Mouse (Mus musculus) c-Kit-positive CD71-positive TER-119-positive erythroid progenitor cells, embryonic 14.5 days (primary cell): ENCODE results near the gene Lrg1.

Source experiments
- DNase-seq: peaks from one replicate; pipeline ENCODE4 v3.0.0-alpha.2; 2013; ENCODE audit warnings: low spot score

Lrg1 gene

DNA sequence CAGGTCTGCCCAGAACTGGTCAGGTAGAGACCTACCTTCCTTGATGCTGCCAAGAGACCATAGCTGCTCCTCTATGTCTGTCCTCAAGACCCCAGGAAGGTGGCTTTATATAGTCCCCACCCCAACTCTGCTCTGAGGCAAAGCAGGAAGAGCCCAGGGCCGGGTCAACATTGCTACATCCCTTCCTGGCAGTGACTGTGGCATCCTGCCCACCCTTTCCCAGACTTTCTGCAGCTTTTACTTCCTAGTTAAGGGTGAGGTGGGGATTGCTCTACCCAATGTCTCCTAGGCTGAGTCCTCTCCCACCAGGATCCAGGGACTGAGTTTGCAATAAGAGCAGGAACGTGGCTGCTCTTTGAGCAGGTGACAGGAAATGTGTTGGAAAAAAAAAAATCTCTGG, at the start of gene Lrg1:
TSS of gene Lrg1 (minus strand) at position 176 of the 400 bp plus-strand sequence.
- no peak for DNase-seq

DNA sequence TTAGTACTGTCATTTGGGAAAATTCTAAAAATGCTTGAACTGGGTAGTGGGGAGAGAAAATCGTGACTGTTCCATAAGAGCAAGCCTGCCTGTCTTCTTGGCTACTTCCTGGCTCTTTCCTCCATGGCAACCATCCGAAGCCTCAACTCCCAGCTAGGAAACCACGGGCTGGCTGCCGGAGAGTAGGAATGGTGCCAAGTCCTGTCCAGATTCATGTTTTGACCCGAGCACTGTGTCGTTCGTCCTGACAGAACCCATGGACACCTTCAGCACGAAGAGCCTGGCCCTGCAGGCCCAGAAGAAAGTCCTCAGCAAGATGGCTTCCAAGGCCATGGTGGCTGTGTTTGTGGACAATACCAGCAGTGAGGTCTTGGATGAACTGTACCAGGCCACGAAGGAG, 49.7 kb upstream of the Lrg1 start:
- no peak for DNase-seq

DNA sequence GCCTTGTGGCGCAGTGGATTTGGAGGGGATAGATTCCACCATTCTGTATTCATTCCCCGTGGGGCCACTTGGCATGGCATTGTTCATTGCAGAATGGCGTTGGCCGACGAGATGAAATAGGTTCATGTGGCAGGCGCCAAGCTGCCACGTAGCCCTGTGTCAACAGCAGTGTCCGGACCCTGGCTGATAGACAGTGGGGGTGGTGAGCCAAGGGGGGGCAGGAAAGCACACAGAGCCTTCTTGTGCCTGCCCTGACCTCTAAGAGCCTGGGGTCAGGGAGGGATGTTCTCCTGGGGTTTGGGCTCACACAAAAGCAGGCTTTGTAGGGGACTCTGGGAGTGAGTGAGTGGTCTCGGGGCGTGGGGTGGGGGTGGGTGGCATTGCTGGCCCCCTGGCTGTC, 48.8 kb upstream of the Lrg1 start:
- DNase-seq, result no peak

DNA sequence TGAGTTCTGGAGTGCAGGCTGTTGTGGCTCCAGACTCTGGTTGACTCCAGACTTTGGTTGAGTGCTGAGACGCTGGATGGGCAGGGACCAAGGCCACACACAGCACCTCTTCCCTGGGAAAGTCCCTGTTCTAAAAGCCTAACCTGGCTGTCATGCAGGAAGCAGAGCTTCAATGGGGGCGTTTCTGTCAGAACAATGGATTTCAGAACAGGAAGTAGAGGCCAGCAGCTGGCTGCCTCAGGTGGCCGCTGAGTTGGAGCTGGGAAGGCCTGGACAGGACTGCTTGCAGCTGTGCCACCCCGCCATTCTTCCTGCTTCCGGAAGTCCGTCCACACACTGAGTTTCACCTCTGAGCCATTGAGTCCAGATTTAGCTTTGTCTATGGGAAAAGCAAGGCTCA, 48.0 kb upstream of the Lrg1 start:
- no peak for DNase-seq

DNA sequence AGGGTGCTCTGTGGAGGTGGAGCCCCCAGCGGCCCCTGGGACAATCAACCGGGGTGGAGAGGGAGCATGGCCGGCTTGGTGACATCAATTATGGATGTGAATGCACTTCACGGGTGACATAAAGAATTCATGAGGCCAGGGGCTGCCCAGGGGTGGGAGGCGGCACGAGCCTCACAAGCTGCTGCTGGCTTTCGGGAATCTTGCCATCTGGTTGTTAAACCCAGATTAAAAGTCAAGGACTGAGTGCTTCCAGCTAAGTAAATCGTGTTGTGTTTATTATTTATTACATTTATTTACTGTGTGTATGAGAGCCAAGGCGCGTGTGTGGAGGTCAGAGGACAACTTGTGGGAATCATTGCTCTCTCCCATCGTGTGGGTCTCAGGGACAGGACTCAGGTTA, 43.9 kb upstream of the Lrg1 start:
- DNase-seq, result no peak

DNA sequence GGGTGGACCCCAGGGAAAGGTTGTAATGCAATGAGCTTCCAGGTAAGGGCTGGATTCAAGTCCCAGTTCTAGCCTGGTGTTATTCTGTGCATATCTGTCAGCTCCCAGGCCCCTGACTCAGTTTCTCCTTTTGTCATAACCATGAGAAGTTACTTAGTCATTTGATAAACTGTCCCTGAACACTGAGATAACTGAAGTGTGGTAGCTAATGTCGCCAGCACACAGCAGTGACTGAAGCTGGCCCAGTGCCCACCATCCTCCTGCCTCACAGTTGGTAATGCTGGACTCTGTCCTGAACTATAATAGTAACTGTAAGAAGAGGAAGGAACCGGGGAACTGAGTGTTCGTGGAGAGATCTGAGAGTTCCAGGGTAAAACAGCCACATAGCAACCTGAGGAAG, 42.7 kb upstream of the Lrg1 start:
- no peak for DNase-seq

DNA sequence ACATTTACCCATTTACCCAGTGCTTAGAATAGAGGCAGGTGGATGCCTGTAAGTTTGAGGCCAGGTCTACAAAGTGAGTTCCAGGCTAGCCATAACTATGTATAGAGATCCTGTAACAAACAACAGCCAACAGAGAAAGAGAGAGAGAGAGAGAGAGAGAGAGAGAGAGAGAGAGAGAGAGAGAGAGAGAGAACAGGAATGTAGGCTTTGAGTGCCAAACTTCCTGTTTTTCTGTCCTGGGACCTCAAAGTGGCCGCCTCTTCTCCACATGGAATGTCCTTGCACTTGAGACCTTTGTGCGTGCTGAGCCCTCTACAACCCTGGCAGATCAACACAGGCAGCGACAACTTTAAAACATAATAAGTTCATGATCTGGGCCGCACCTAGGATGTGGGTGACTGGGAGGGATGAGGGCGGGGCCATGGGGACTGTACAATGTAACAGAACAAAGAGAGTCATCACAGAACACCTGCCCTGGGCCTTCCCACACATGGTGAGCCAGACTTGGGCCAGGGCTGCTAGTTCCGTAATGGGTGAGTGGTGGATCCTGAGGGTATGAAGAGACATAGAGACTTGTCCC, 41.8 kb upstream of the Lrg1 start:
- no peak for DNase-seq

DNA sequence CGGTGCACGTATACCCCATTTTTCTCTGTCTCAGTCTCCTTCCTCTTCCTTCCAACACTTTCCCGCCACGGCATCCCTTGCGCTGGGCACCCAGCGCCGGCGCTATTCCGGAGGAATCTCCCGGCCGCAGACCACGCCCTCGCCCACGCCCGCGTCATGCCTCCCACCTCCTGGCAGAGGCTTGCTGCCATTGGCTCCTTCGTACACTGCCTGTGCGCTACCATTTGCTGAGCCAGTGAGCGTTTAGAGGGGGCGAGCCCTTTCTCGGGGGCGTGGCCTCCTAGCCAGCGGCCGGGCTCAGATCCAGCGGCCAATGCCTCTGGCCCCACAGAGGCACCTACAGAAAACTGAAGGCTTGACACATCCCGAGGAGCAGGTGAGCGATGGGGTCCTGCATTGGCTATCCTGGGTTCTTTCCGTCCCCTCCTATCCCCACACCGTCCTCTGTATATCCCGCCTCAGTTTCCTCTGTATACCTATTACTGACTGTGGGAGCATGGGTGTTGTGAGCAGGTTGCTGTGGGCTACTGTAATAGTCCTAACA, 40.5 kb upstream of the Lrg1 start, which contains the start of gene Tnfaip8l1:
TSS of gene Tnfaip8l1 (plus strand) at position 247 of the 544 bp plus-strand sequence.
- peak; percentile 88 for DNase-seq

DNA sequence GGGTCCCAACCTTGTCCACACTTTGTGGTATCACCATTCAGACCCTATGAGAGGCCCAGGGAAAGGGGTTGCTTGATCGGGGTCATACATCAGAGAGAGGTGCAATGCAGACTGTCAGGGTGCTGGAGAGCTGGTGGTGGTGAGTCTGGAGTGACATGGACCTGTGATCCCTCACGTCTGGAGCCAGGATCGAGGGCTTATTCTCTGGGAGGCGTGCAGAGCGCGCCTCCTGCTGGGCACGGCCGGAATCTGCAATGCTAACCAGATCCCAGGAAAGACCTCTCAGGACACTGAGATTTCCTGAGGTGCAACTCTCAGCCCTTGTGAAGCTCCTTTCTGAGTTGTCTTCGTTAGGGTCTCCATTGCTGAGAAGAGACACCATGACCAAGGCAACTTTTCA, 37.9 kb upstream of the Lrg1 start:
- DNase-seq, result peak; percentile 49

DNA sequence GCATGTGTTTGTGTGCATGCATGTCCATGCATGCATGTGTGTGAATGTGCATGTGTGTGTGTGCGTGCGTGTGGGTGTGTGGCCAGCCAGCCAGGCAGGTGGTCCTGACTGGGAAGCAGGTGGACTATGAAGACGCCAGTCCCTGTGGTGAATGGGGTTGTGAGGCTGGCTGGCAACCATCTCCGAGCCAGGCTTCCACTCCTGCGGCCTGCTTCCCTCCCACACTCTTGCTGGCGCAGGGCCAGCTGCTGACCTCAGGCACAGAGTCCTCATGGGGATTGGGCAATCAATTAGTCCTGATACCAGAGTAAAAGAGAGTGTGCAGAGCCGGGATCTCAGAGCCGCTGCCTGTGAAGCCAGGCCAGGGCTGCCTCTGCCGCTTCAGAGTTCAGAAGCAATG, 31.8 kb upstream of the Lrg1 start:
- DNase-seq, result no peak

DNA sequence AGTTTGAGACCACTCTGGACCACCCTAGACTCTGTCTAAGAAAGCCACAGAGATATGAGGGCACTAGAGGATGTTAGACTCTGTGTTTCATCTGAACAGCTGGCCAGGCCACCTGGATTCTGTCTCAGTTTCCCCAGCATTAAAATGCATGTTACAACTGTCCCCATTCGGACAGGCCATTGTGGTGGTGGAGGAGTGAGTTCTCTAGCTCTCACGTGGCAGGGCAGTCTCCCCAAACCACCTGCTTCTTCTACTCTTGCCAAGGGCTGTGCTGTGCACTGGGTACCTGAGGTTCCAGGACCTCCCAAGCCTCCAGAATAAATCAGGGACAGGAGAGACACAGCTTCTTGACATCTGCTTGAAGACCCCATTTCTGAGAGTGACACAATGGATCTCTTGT, 28.1 kb upstream of the Lrg1 start:
- no peak for DNase-seq

DNA sequence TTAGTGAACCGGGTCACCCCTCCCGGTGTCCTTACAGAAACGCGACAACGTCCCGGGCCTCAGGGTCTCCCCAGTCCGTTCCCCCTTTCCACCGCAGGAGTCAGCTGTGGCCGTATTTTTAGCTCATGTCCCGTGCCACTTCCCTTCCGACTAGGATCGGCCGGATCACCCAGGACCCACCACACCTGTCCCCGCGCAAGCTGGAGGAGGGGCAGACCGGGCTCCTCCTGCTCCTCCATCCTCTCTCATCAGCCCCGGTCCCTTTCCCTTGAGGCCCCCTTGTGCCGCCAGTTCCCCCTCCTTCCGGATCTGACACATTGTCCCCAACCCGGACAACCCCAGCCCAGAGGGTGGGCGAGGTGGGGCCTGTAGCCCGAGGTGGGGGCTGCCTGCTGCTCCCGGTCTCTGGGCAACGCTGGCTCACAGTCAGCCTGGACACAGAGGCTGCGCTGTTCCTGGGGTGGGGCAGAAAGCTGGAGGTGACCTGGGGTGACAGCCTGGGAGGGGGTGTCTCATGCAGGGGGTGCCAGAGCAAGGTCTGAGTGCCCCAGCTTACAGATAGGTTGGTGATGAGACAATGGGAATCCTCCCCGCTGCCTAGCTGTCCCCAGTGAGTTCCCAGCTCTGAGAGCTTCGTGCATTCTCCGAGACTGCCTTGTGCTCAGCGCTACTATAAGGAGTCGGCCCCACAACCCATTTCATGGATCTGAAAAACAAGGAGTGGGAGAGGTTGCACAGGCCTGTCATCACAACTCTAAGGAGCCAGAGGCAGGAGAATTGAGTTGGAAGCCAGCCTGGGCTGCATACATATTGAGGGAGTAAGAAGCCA, 27.2 kb upstream of the Lrg1 start:
- DNase-seq, result no peak

DNA sequence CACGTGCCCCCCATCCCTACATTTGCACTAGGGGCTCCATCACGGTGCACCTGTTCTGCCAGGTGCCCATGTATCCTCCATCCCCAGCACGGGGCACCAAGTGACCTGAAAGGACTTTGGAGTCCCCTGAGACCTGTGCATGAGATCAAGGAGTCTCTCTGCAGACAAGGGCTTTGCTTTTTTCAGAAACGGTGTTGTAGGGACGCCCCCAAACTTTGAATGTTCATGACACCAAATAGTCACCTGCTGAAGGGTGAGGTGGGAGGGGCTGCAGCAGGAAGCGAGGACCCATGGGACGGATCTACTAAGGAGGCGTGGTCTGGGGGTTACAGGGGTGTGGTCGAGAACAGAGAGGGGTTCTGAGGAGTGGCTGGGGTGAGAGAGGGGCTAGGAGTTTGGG, 26.5 kb upstream of the Lrg1 start:
- no peak for DNase-seq

DNA sequence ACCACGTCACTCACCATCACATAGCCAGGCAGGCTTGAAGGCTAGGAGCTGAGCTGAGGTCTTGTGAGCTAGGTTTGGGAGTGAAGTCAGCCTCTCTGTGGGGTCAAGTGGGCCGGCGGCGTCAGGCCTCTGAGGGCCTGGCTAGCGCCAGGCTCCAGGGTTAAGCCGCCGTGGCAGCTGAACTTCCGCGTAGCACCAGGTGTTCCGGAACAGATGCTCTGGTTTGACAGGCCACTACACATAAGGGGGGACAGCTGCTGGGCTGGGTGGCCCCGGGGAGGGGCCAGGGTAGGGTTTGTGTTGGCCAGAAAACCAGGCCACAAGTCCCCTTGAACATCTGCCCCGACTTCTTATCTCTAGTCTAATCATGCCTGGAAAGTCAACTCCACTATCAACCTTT, 25.6 kb upstream of the Lrg1 start:
- no peak for DNase-seq

DNA sequence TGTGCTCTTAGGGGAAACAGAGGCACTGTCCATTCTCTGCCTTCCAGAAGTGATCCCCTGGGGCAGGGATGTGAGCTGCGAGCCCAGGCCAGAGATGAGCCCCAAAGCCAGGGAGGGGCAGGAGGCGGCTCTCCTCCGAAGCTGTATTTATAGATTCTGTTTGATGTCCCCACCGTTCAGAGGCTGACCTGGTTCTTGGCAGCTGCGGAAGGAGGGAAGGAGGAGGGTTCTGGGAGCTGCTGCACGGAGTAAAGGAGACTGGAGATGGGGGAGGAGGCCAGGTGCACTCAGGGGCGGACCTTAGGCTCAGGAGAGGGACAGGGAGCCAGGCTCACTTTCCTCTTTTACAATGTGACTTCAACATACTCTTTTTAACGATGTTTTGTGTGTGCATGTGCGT, 24.3 kb upstream of the Lrg1 start:
- no peak for DNase-seq

DNA sequence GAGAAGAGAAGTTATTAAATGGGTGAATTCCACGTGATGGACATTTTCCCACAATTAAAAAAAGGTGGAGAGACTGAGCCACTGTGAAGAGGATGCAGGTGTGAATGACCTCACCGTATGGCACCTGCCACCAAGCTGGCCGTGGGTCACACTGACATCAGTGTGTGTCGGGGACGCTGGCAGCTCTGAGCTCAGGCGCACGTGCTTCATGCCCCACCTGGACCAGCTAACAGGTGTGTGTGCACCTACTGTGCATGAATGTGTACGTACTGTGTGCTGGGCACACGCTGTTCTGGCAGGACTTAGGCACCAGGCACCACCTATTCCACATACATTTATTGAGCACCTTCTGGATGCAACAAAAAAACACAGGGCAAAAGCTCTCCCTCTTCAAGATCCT, 22.7 kb upstream of the Lrg1 start:
- no peak for DNase-seq

DNA sequence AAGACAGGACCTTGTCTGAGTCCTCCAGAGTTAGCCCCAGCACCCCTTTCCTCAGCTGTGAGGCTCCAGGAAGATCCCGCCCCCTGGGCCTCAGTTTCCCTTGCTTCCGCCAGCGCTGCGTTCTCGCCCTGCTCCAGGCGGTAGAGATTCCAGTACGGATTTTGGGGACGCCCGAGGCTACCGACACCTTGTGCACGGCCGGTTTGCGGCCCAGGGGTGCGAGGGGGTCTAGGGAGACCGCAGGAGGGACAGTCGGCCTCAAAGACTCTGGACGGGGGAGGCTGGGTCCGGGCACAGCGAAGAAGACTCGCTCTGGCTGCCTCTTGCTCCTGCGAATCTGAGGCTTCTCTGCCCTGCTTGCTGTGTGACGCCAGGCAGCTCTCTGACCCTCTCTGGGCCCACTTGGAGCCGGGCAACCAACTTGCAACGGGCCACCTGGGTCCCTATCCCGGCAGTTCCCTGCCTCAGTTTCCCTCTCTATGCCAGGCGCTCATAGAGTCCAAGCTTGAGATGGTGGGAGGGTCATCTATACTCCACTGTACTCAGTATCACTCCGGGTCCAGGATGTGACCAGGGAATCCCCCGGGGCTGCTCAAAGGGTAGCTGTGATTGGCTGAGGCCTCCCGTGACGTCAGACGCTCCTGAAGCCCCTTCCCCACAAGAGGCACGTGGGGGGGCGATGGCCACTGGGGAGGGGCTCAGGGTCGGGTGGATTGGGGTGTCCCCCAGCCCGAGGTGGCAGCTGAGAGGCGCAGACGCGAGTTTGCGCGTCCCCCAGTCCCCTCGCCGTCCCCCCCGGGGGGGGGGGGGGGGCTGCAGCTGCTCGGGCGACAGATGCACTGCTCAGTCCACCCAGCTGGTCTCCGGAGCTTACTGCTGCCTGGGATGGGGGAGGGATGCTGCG, 20.2 kb upstream of the Lrg1 start:
- no peak for DNase-seq

DNA sequence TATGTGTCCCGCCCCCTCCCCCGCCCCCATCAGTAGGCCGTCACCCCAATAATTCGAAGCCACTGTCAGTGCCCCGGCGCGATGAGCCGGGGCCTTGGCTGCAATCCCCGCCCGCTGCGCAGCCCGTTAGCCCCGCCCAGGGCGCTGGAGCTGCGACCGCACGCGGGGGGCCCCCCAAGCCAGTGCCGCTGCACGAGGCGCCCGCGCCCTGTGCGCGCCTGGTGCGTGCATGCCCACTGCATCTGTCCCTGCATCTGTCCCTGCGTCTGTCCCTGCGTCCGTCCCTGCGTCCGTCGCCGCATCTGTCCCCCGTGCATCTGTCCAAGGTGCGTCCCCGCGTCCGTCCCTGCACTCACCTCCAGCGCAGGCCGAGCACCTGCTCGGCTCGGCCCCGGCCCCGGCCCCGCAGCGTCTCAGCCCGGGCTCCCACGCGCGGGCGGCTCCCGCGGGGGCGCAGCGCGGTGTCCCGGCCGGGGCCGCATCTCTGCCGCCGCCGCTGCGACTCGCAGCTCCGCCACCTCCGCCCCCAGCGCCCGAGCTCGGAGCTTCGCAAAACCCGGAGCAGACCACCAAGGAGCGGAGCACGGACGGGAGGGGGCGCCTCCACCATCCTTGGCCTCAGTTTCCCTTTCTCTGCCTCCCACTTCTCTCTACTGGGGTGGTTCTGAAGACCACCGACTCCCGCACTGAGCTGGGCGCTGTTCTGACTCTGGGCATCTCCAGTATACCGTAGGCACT, 18.2 kb upstream of the Lrg1 start, which contains the start of gene Sema6b:
TSS of gene Sema6b (minus strand) at position 486 of the 738 bp plus-strand sequence.
- DNase-seq, result no peak

DNA sequence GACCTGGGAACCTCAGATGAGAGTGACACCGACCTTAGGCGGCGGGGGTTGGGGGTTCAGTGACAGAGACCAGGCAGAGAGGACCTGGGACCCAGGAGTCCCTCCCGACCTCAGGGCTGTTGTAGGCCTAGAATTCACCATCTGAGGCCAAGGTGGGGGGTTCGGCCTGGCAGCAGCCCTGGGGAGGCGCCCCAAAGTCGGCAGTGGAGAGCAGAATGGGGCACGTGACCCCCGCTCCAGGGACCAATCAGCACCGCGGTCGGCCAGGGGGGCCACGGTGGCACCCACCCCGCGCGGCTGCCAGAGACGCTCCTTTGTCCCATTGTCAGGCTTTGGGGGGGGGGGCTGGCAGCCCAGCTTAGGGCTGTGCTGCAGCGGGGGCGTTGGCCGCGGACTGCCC, 17.6 kb upstream of the Lrg1 start:
- DNase-seq, result no peak

DNA sequence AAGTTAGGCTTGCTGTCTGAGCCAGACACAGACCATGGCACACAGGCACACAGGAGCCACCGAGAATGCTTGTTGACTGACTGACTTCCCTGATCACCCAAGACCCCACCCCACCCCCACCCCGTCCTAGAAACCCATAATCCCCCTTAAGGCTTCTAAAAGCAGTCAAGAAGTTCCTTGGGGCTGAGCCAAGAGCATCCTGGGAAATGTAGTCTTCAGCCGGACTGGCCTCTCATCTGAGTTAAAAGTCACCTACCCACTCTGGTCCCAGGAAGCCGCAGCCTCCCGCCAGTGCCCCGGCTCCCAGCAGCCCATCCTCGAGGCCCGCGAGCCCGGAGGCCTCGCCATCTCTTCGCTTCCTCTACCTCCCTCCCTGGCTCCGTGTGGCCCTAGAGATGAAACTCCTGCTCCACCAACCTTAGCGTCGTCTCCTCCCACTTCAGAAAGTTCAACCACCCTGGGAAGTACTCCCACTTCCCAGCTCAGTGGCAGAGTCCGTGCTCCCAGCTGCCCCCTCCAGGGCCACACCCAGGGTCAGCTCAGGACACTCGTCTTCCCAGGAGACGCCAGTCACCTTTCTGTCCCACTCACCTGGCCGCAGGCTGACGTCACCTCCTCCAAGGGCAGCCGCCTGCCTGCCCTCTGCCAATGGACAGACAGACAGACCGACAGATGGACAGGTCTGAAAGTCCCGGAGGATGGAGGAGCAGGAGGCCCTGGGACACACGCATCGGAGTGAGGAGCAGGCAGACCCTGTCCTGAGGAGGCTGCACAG, 16.2 kb upstream of the Lrg1 start:
- DNase-seq, result no peak

DNA sequence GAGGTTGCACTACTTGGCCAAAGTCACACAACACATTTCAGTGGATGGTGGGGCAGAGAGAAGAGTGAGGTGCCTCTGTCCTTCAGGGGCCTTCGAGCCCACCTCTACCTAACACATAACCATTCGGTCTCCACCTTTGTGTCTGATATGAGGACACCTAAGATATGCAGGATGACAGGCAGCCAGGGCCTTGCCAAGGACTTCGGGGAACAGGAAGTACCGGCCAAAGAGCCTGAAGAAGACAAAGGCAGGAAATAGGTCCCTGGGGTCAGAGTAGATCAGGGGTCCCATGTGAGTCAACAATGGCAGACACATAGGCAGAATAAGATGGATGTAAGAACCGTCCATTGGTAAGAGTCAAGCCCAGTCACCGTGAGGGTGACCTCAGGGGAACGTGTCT, 14.8 kb upstream of the Lrg1 start:
- DNase-seq, result no peak
